Mouse (Mus musculus) ES-Bruce4 (cell line): ENCODE data around the gene Utp20. TPM values are rescaled to one million over a fixed set of nuclear protein-coding genes. Genes with fewer than 3 reads are reported as not detected.
"Not testable (repeated sequence)": the region's sequence is repeated elsewhere in the genome, so short reads cannot be mapped to it uniquely, and the experiment has no call there.

ENCODE experiments used
- H3K27ac ChIP-seq: 2 replicates; pipeline ENCODE4 v1.5.1; 2012; ENCODE audit warnings: low read length, inconsistent platforms; ENCODE audit not compliant: insufficient read depth
- H3K27me3 ChIP-seq: 2 replicates; pipeline ENCODE4 v1.6.1; 2012; ENCODE audit warnings: mild to moderate bottlenecking, low read length, inconsistent platforms; ENCODE audit not compliant: control insufficient read depth, poor library complexity, insufficient read depth, severe bottlenecking
- H3K36me3 ChIP-seq: 2 replicates; pipeline ENCODE4 v1.6.1; 2012; ENCODE audit warnings: inconsistent platforms, mild to moderate bottlenecking, low read length, moderate library complexity; ENCODE audit not compliant: control insufficient read depth, poor library complexity, insufficient read depth, severe bottlenecking
- H3K4me1 ChIP-seq: one replicate; pipeline ENCODE4 v1.8.1; 2011; ENCODE audit warnings: low read length; ENCODE audit not compliant: control insufficient read depth, insufficient read depth
- H3K4me3 ChIP-seq: 2 replicates; pipeline ENCODE4 v1.5.1; 2011; ENCODE audit warnings: low read depth, mild to moderate bottlenecking, low read length
- H3K9ac ChIP-seq: 2 replicates; pipeline ENCODE4 v1.6.1; 2012; ENCODE audit warnings: low read depth, mild to moderate bottlenecking, inconsistent platforms; ENCODE audit not compliant: poor library complexity, severe bottlenecking
- H3K9me3 ChIP-seq: replicated peaks from 2 replicates; pipeline ENCODE4 v1.6.1; 2012; ENCODE audit warnings: mild to moderate bottlenecking, low read length, inconsistent platforms; ENCODE audit not compliant: control insufficient read depth, poor library complexity, insufficient read depth, severe bottlenecking
- CTCF ChIP-seq: IDR thresholded peaks from one replicate; pipeline ENCODE4 v1.8.1; 2011; ENCODE audit warnings: low read depth, low read length
- EP300 ChIP-seq: IDR thresholded peaks from 2 replicates; pipeline ENCODE4 v1.6.1; 2011; ENCODE audit warnings: low read depth, low read length; ENCODE audit not compliant: insufficient read depth
- POLR2A ChIP-seq: IDR thresholded peaks from one replicate; pipeline ENCODE4 v1.8.1; 2011; ENCODE audit warnings: low read length; ENCODE audit not compliant: insufficient read depth
- polyA plus RNA-seq: library from polyadenylated mRNA; stranded (reverse); fragments of >200 nt; gene quantifications from 2 replicates; pipeline ENCODE4 v1.2.4, GENCODE M21; 2011; ENCODE audit warnings: low read depth; ENCODE audit not compliant: missing spikeins, insufficient read depth, insufficient read length

Utp20 gene
- polyA plus RNA-seq, 1 experiment = 71.3 TPM

DNA sequence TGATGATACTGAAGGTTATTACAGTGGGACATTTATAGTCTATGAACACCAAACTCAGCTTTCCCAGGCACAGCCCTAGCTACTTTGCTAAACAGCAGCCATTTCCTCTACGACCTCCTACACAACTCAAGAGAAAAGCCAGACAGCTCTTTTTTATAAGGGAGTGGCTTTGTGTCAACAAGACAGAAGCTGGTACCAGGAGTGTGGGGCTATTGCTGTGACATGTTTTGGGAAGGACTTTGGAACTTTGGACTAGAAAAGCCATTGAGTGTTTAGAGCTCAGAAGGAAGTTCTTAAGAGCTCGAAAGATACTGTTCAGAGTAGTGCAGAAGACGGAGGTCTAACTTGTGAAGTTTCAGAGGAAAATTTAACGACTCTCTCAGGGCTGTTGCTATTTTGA, 29.7 kb downstream of the Utp20 start:
- Histone ChIP-seq H3K9me3 (no peaks in the 10 kb centered on the region), H3K36me3 (peaks cover 74% of the 10 kb centered on the region), H3K9ac (no peak overlapping the region), H3K4me3 (no peak overlapping the region), H3K27me3 (no peaks in the 10 kb centered on the region), H3K27ac (no peak overlapping the region), H3K4me1 (no peaks in the 10 kb centered on the region)
- no peak for TF ChIP-seq CTCF
- no peak for TF ChIP-seq EP300
- TF ChIP-seq POLR2A = no peak

DNA sequence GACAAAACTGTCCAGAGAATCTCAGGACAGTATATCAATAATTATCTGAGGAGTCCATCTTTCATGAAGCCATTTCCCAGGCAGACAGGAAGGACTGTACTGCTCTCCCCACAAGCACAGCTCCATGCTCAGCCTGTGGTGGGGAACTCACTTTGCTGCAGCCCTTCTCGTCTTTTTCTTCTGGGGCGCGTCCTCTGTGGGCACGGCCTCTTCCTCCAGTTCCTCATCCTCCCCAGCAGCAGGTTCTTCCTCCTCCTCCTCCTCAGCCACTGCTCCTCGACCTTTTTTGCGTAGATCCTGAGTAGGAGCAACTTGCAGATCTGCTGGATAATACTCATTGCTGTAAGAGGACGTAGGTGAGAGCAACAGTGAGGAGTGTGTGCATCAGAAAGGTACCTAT, 31.4 kb downstream of the Utp20 start:
- Histone ChIP-seq H3K4me1 (no peaks in the 10 kb centered on the region), H3K4me3 (no peak overlapping the region), H3K9me3 (no peaks in the 10 kb centered on the region), H3K9ac (no peak overlapping the region), H3K27me3 (no peaks in the 10 kb centered on the region), H3K36me3 (peaks cover 77% of the 10 kb centered on the region), H3K27ac (no peak overlapping the region)
- TF ChIP-seq POLR2A (no peak), CTCF (no peak), EP300 (no peak)

DNA sequence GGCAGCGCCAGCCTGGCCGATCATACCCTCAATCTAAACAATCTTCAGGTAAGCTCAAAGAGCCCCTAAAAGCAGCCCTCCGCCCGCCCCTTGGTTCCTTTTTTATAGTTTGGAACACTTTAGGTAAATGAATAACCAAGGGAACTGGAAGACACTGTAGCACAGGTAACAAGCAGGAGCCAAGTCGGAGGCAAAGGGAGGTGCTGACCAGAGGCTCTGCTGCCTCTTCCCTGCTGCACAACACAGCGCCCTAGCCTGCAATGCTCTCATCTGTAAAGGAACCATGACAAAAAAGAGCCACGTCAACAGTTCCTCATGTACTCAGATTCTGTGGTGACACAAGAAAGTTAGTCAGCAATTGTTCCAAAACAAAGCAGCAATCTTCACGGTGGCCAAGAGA, 32.0 kb downstream of the Utp20 start:
- Histone ChIP-seq H3K27me3 (no peaks in the 10 kb centered on the region), H3K27ac (no peak overlapping the region), H3K4me1 (no peaks in the 10 kb centered on the region), H3K9me3 (no peaks in the 10 kb centered on the region), H3K4me3 (no peak overlapping the region), H3K9ac (no peak overlapping the region), H3K36me3 (peaks cover 73% of the 10 kb centered on the region)
- TF ChIP-seq POLR2A = no peak
- TF ChIP-seq EP300 = no peak
- TF ChIP-seq CTCF = no peak

- TF ChIP-seq POLR2A (no peak), EP300 (no peak), CTCF (no peak)
- no peak overlapping the region for H3K9ac ChIP-seq
- no peaks in the 10 kb centered on the region for H3K4me1 ChIP-seq
- H3K36me3 ChIP-seq = peaks cover 73% of the 10 kb centered on the region
- no peaks in the 10 kb centered on the region for H3K27me3 ChIP-seq
- H3K9me3 ChIP-seq = no peaks in the 10 kb centered on the region
- no peak overlapping the region for H3K27ac ChIP-seq
- H3K4me3 ChIP-seq = no peak overlapping the region
Measured at GRCm38 (mm10) chr10:88793671-88794070, 32.9 kb downstream of the Utp20 start.

DNA sequence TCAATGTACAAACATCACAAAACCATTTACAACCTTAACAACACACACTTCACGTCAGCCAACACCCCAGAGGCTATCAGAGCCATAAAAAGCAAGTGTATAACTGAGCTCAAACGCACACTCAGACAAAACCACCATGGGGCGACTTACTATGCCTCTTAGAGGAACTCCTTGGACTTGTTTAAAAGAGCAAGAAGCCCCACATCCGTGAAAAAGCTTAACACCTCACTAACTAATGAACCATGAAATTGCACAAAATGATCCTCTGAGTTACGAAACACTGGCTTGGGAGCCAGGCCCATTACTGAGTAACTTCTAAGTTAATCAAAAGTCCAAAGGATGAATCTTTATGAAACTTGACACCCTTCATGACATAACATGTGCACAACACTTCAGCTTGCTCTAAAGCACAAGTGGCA, 42.1 kb downstream of the Utp20 start:
- Histone ChIP-seq H3K9ac (no peak overlapping the region), H3K36me3 (peaks cover 46% of the 10 kb centered on the region), H3K9me3 (no peaks in the 10 kb centered on the region), H3K4me3 (no peak overlapping the region), H3K27ac (no peak overlapping the region), H3K27me3 (no peaks in the 10 kb centered on the region), H3K4me1 (no peaks in the 10 kb centered on the region)
- TF ChIP-seq CTCF (no peak), POLR2A (no peak), EP300 (no peak)

GRCm38 (mm10) chr10:88783941-88784340, 42.7 kb downstream of the Utp20 start:
- Histone ChIP-seq H3K4me1 (no peaks in the 10 kb centered on the region), H3K9ac (no peak overlapping the region), H3K36me3 (peaks cover 42% of the 10 kb centered on the region), H3K27ac (no peak overlapping the region), H3K27me3 (no peaks in the 10 kb centered on the region), H3K4me3 (no peak overlapping the region), H3K9me3 (no peaks in the 10 kb centered on the region)
- TF ChIP-seq EP300 = no peak
- TF ChIP-seq POLR2A = no peak
- TF ChIP-seq CTCF = no peak

- not testable (repeated sequence) for H3K9me3 ChIP-seq, H3K4me1 ChIP-seq, H3K27ac ChIP-seq, H3K4me3 ChIP-seq, H3K9ac ChIP-seq, H3K27me3 ChIP-seq
- H3K36me3 ChIP-seq = peaks cover 47% of the 10 kb centered on the region
Measured at GRCm38 (mm10) chr10:88783135-88783534, 43.5 kb downstream of the Utp20 start.
